In the genomic region with DNA sequence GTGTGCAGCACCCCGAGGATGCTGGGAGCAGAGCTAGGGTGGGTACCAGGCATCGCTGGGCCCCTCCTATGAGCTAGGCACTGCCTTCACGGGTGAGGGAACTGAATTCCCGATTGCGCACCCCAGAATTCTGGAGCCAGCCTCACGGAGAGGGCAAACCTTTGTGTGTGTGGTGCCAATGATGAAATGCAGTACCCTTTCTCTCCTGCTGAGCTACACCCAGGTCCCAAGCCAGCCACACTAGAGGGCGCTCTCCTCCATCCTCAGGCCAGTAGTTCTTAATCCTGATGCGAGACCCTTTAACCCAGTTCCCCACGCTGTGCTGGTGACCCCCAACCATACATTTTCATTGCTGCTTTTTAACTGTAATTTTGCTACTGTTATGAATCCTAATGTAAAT, we compare ENCODE assay signal across 8 mouse cellular contexts.
DNase-seq lines count a peak whose midpoint lies in the region; ATAC-seq and TF ChIP-seq lines count a peak whose summit lies in the region.

No protein-coding gene starts in this region.

- H3K27me3 ChIP-seq in CH12.LX (replicated peaks), result peaks cover 6% of the 10 kb centered on the region
- no peaks in the 10 kb centered on the region for H3K27me3 ChIP-seq in lung, postnatal 0 days (replicated peaks; ENCODE audit: insufficient read depth, low read length)
- no peaks in the 10 kb centered on the region for H3K27me3 ChIP-seq in small intestine, adult 2 months (ENCODE audit: control insufficient read depth, insufficient read depth, low read length)

- no peak overlapping the region for H3K4me3 ChIP-seq in CH12.LX (replicated peaks in 1 of 3; ENCODE audit: low read depth in 2 of 3, low read length in 2 of 3, poor library complexity in 1 of 3)
- no peak overlapping the region for H3K4me3 ChIP-seq in lung, postnatal 0 days (ENCODE audit: low read depth, low read length)
- no peak overlapping the region for H3K4me3 ChIP-seq in small intestine, adult 2 months (ENCODE audit: low read depth, low read length)

- no peak for TF ChIP-seq POLR2A in CH12.LX (IDR thresholded peaks at IDR 0.05; ENCODE audit: low read depth, low read length)
- TF ChIP-seq POLR2A in small intestine, adult 2 months (IDR thresholded peaks at IDR 0.05; ENCODE audit: low read depth, low read length), result no peak

- WGBS in lung, postnatal 0 days, result 35% methylated on average over 9 of the region's 9 CpGs
- 40% methylated on average over 9 of the region's 9 CpGs for WGBS in small intestine, adult 2 months

- H3K79me2 ChIP-seq in CH12.LX (replicated peaks; ENCODE audit: control insufficient read depth, extremely low read depth, insufficient read depth, poor library complexity, severe bottlenecking), result no peaks in the 10 kb centered on the region

- no peak overlapping the region for H3K9ac ChIP-seq in CH12.LX (ENCODE audit: insufficient read depth, low read depth)
- no peak overlapping the region for H3K9ac ChIP-seq in lung, postnatal 0 days (replicated peaks; ENCODE audit: low read depth)

- dilution Hi-C loops in CH12.LX (cut with MboI; ENCODE audit: extremely low pct_ligation_motif_present, extremely low pct_unique_long_range_greater_than_20kb, low sequenced_read_pairs), result no loop called here

- TF ChIP-seq RAD21 in CH12.LX (IDR thresholded peaks at IDR 0.05; ENCODE audit: low read depth, low read length), result peak; percentile 49

- no peaks in the 10 kb centered on the region for H3K4me1 ChIP-seq in CH12.LX (ENCODE audit: control insufficient read depth in 1 of 2, insufficient read depth in 2 of 2)
- peaks cover 36% of the 10 kb centered on the region for H3K4me1 ChIP-seq in lung, postnatal 0 days (ENCODE audit: insufficient read depth, low read depth, low read length)
- 0 out of 2 replicates have a peak, but pooled peaks cover 4% of the 10 kb centered on the region for H3K4me1 ChIP-seq in small intestine, adult 2 months (ENCODE audit: control insufficient read depth, insufficient read depth, insufficient read length, low read length)

- no peak for TF ChIP-seq EP300 in CH12.LX (IDR thresholded peaks at IDR 0.05; ENCODE audit: low read length)
- TF ChIP-seq EP300 in lung, postnatal 0 days (IDR thresholded peaks at IDR 0.05), result no peak

- peak; percentile 83 to 91 for TF ChIP-seq CTCF in CH12.LX (conservative IDR thresholded peaks at IDR 0.05 in 1 of 2, IDR thresholded peaks at IDR 0.05 in 1 of 2; ENCODE audit: low read depth in 2 of 2, low read length in 2 of 2)
- TF ChIP-seq CTCF in lung, postnatal 0 days (IDR thresholded peaks at IDR 0.05), result peak; percentile 96
- TF ChIP-seq CTCF in small intestine, adult 2 months (IDR thresholded peaks at IDR 0.05; ENCODE audit: extremely low read depth, insufficient read length, insufficient replicate concordance, low read depth, low read length), result peak; percentile 97

- in situ Hi-C loops in CH12.LX (cut with MboI; ENCODE audit: low pct_ligation_motif_present, low pct_unique_long_range_greater_than_20kb, low sequenced_read_pairs), result no loop called here

- peak; percentile 11; the same call in 1 of the 2 replicates for ATAC-seq in lung, postnatal 0 days
- ATAC-seq in inflammation-experienced regulatory T-cells, adult 6 months, result no peak

- H3K9me3 ChIP-seq in CH12.LX (replicated peaks; ENCODE audit: low read length), result no peaks in the 10 kb centered on the region
- no peaks in the 10 kb centered on the region for H3K9me3 ChIP-seq in lung, postnatal 0 days (ENCODE audit: low read length)

- no peak overlapping the region for H3K4me2 ChIP-seq in CH12.LX (ENCODE audit: insufficient read depth, low read depth, poor library complexity, severe bottlenecking)
- no peak overlapping the region for H3K4me2 ChIP-seq in lung, postnatal 0 days (replicated peaks; ENCODE audit: low read depth, low read length)

- no peaks in the 10 kb centered on the region for H3K36me3 ChIP-seq in CH12.LX (replicated peaks in 1 of 2; ENCODE audit: control insufficient read depth in 1 of 2, insufficient read depth in 1 of 2, low read length in 1 of 2)
- peaks cover 5% of the 10 kb centered on the region; the same call in 1 of the 2 replicates for H3K36me3 ChIP-seq in lung, postnatal 0 days (ENCODE audit: insufficient read depth, low read length)
- H3K36me3 ChIP-seq in small intestine, adult 2 months (ENCODE audit: control insufficient read depth, insufficient read depth, low read length), result peaks cover 7% of the 10 kb centered on the region; the same call in 1 of the 2 replicates

- H3K27ac ChIP-seq in CH12.LX (ENCODE audit: insufficient read depth, low read depth), result no peak overlapping the region
- no peak overlapping the region for H3K27ac ChIP-seq in lung, postnatal 0 days (ENCODE audit: low read length)
- no peak overlapping the region for H3K27ac ChIP-seq in small intestine, adult 2 months (ENCODE audit: insufficient read depth, low read depth, low read length)

- DNase-seq in 3T3-L1 (ENCODE audit: low read depth, low spot score), result peak; percentile 71
- DNase-seq in CH12.LX (ENCODE audit: extremely low read depth), result peak; percentile 57
- DNase-seq in cerebellum, postnatal 10 days, result peak; percentile 81 to 86
- DNase-seq in gastrocnemius, postnatal 25 days, result peak; percentile 50
- DNase-seq in kidney, postnatal 25 days, result peak; percentile 84 to 89
- peak; percentile 85 for DNase-seq in lung, postnatal 0 days (ENCODE audit: low spot score)

TF ChIP-seq in CH12.LX, 34 proteins besides CTCF, POLR2A, EP300 and RAD21:
- TF ChIP-seq ELF1 (IDR thresholded peaks at IDR 0.05; ENCODE audit: low read depth, low read length) (no peak), TCF12 (IDR thresholded peaks at IDR 0.05; ENCODE audit: low read depth, low read length) (no peak), ZC3H11A (IDR thresholded peaks at IDR 0.05; ENCODE audit: low read depth, low read length) (no peak), KAT2A (IDR thresholded peaks at IDR 0.05; ENCODE audit: insufficient replicate concordance, low read length) (no peak), SMC3 (IDR thresholded peaks at IDR 0.05; ENCODE audit: low read depth, low read length) (peak; percentile 45), USF2 (conservative IDR thresholded peaks at IDR 0.05; ENCODE audit: low read depth, low read length) (no peak), NRF1 (IDR thresholded peaks at IDR 0.05; ENCODE audit: low read depth, low read length) (no peak)
